Mouse (Mus musculus) heart, embryonic 14.5 days (tissue): Measurements from ENCODE around the gene 2310061I04Rik. TPM values are rescaled to one million over a fixed set of nuclear protein-coding genes. Genes with fewer than 3 reads are reported as not detected.
A peak's percentile ranks its signal among the peaks of the same experiment; 100 is the strongest.

ENCODE experiments used
- ATAC-seq: fragments of 200-750 bp; cut with Nextera tagmentation; 2 replicates; pipeline ENCODE4 v1.8.0; 2017; ENCODE audit warnings: low read depth, moderate TSS enrichment; ENCODE audit not compliant: insufficient number of reproducible peaks, insufficient read depth, low FRiP score
- H3K27ac ChIP-seq, 2 experiments: fragments of 200-500 bp in 1 of 2; fragments of 300-500 bp in 1 of 2; sonication (generic) in 1 of 2; replicated peaks in 1 of 2; 2 replicates each; pipeline ENCODE4 v1.5.1; 2012 to 2014; ENCODE audit warnings: low read depth in 2 of 2, low read length in 2 of 2, control low read depth in 1 of 2, mild to moderate bottlenecking in 1 of 2, mixed read lengths in 1 of 2; ENCODE audit not compliant: control insufficient read depth in 1 of 2, insufficient read depth in 1 of 2
- H3K27me3 ChIP-seq: fragments of 300-500 bp; sonication (generic); 2 replicates; pipeline ENCODE4 v1.6.1; 2014; ENCODE audit warnings: mild to moderate bottlenecking, low read length, control low read depth; ENCODE audit not compliant: control insufficient read depth, insufficient read depth
- H3K36me3 ChIP-seq: fragments of 300-500 bp; sonication (generic); 2 replicates; pipeline ENCODE4 v1.6.1; 2014; ENCODE audit warnings: mild to moderate bottlenecking, control low read depth, low read length, mixed read lengths; ENCODE audit not compliant: control insufficient read depth, insufficient read depth
- H3K4me1 ChIP-seq, 2 experiments: fragments of 200-500 bp in 1 of 2; fragments of 300-500 bp in 1 of 2; sonication (generic) in 1 of 2; 2 replicates each; pipeline ENCODE4 v1.6.1; 2012 to 2014; ENCODE audit warnings: low read length in 2 of 2, control low read depth in 1 of 2, mixed read lengths in 1 of 2; ENCODE audit not compliant: control insufficient read depth in 2 of 2, insufficient read depth in 2 of 2
- H3K4me2 ChIP-seq: fragments of 300-500 bp; sonication (generic); 2 replicates; pipeline ENCODE4 v1.6.1; 2014; ENCODE audit warnings: mild to moderate bottlenecking, low read length
- H3K4me3 ChIP-seq, 2 experiments: fragments of 200-500 bp in 1 of 2; fragments of 300-500 bp in 1 of 2; sonication (generic) in 1 of 2; 2 replicates each; pipeline ENCODE4 v1.5.1; 2012 to 2014; ENCODE audit warnings: low read length in 2 of 2, mild to moderate bottlenecking in 2 of 2, control low read depth in 1 of 2, low read depth in 1 of 2, moderate library complexity in 1 of 2; ENCODE audit not compliant: control insufficient read depth in 1 of 2, insufficient read depth in 1 of 2
- H3K9ac ChIP-seq: fragments of 300-500 bp; sonication (generic); 2 replicates; pipeline ENCODE4 v1.6.1; 2014; ENCODE audit warnings: mild to moderate bottlenecking, low read length
- H3K9me3 ChIP-seq: fragments of 300-500 bp; sonication (generic); 2 replicates; pipeline ENCODE4 v1.6.1; 2016; ENCODE audit warnings: low read length, control low read depth; ENCODE audit not compliant: control insufficient read depth
- WGBS: fragments of 180-500 bp; shearing (Covaris S2); extraction: QIAGEN DNeasy Blood & Tissue Kit; methylation state at CpG from one replicate; pipeline ENCODE4 v1.1.7; 2014; 5-methylcytosine and 5-hydroxymethylcytosine counted together
- polyA plus RNA-seq: library from polyadenylated mRNA; unstranded; fragments of >200 nt; fragmentation: Nextera tagmentation; extraction: Ambion mirVana; gene quantifications from 2 replicates; pipeline ENCODE4 v1.2.1, GENCODE M21; 2014

The 2310061I04Rik gene
- polyA plus RNA-seq, 1 experiment from 2014 or later, result 28.7 TPM

- no peak; the same call in 1 of the 2 replicates for ATAC-seq
- peak overlapping the region; percentile 61 to 96 for H3K27ac ChIP-seq
- peaks cover 48% of the 10 kb centered on the region for H3K36me3 ChIP-seq
Observed at GRCm38 (mm10) chr17:35915538-35916296, 18.5 kb upstream of the 2310061I04Rik start.

DNA sequence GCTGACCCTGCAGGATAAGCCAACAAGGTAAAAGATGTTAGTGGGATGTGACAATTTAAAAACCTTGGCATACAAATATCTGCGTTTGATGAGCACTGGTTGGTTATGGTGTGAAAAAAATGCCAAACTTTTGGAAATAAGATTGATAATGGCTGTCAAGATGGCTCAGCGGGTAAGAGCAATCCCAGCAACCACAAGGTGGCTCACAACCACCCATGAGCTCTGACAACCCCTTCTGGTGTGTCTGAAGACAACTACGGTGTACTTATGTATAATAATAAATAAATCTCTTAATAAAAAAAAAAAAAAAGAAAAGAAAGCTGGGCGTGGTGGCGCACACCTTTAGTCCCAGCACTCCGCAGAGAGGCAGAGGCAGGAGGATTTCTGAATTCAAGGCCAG, 17.7 kb upstream of the 2310061I04Rik start:
- H3K36me3 ChIP-seq, result peaks cover 48% of the 10 kb centered on the region
- H3K4me1 ChIP-seq, result peaks cover 8 to 19% of the 10 kb centered on the region in 2 experiments
- peak overlapping the region in 1 of 2 experiments; percentile 75; a peak in 1 of 4 replicates for H3K4me3 ChIP-seq
- H3K27ac ChIP-seq, result no peak overlapping the region
- H3K9ac ChIP-seq, result 0 out of 2 replicates have a peak overlapping the region, but pooled peaks have one; percentile 83
- WGBS, result 78% methylated on average over 6 of the region's 6 CpGs
- H3K4me2 ChIP-seq, result peak overlapping the region; percentile 83
- ATAC-seq, result no peak
- no peaks in the 10 kb centered on the region for H3K27me3 ChIP-seq
- no peaks in the 10 kb centered on the region for H3K9me3 ChIP-seq

More at GRCm38 (mm10) chr17:35915538-35916296, 18.5 kb upstream of the 2310061I04Rik start:
- 2% methylated on average over 28 of the region's 28 CpGs for WGBS
- peaks cover 6 to 24% of the 10 kb centered on the region in 2 experiments for H3K4me1 ChIP-seq
- peak overlapping the region; percentile 83 for H3K9ac ChIP-seq
- no peaks in the 10 kb centered on the region for H3K9me3 ChIP-seq
- peak overlapping the region; percentile 83 for H3K4me2 ChIP-seq
- H3K4me3 ChIP-seq, result peak overlapping the region; percentile 75
- H3K27me3 ChIP-seq, result no peaks in the 10 kb centered on the region

DNA sequence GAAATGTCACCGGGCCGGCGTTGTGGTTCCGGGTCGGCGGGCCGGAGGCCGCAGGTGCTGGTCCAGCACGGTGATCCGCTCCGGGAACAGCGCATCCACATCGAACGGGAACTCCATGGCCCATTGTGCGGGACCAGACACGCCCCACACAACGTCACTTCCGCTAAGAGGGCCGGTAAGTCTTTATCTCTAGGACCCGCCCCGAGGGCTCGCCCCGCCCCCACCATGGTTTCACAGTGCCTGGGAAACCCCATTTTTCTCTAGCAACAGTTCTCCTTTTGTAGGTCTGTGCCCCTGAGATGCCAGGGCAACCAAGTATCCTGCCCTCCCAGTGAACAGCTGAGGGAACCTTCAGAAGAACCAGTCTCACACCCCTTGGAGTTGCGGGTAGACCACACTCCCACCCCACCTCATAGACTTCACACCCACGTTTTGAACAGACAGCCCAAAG, 12.7 kb upstream of the 2310061I04Rik start, which contains the start of gene Atat1:
Atat1 (minus strand) TSS at position 157 of the 451 bp plus-strand sequence.
- Histone ChIP-seq H3K4me3 (peak within 1 kb of the TSS; percentile 75 to 97), H3K9me3 (no peaks in the 10 kb centered on the region), H3K27me3 (no peaks in the 10 kb centered on the region), H3K4me2 (peak within 1 kb of the TSS; percentile 81), H3K36me3 (peaks cover 75% of the 10 kb centered on the region), H3K27ac (peak within 1 kb of the TSS; percentile 69 to 78), H3K9ac (peak within 1 kb of the TSS; percentile 86), H3K4me1 (peaks cover 7 to 16% of the 10 kb centered on the region in 2 experiments)
- WGBS, result 4% methylated on average over 25 of the region's 25 CpGs
- ATAC-seq, result peak; percentile 83

DNA sequence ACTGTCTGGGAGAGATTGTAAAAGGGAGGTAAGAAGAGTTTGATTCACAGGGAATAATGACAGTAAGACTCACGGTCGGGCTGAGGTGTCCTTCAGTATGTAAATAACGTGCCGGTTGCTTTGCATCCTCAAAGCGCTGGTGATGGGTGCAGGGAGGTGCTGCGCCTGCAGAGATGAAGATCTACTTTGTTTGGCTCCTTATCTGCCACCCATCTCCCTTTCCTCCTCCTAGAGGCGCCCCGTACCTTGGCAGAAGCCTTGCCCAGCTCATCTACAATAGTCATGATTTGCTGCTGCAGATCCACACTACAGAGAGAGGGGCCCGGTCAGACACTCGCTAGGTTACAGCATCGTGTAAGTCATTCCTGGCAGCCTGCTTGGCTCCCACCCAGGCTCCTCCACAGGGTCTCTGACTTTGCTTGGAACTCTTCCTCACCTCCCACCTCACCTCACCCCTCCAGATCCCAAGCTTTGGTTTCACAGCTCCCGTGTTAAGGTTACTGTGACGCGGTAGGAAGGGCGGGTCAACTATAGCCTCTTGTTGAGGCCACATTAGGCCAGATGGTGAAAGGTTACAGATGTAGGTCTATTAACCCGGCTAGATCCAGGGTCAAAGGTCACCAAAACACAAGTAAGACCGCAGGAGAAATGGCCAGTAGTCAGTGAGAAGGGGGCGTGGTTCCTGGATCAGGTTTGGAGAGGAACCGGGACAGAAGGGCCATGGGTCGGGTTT, 12.1 kb upstream of the 2310061I04Rik start:
- peaks cover 77% of the 10 kb centered on the region for H3K36me3 ChIP-seq
- WGBS, result 18% methylated on average over 20 of the region's 20 CpGs
- peak overlapping the region; percentile 86 for H3K9ac ChIP-seq
- H3K4me2 ChIP-seq, result peak overlapping the region; percentile 81
- peak overlapping the region; percentile 69 to 76 for H3K27ac ChIP-seq
- no peaks in the 10 kb centered on the region for H3K27me3 ChIP-seq
- no peak for ATAC-seq
- H3K4me1 ChIP-seq, result peaks cover 7 to 17% of the 10 kb centered on the region in 2 experiments
- H3K9me3 ChIP-seq, result no peaks in the 10 kb centered on the region
- H3K4me3 ChIP-seq, result peak overlapping the region; percentile 75 to 97

- Histone ChIP-seq H3K4me1 (peaks cover 11 to 32% of the 10 kb centered on the region in 2 experiments), H3K9me3 (no peaks in the 10 kb centered on the region), H3K36me3 (peaks cover 69% of the 10 kb centered on the region), H3K4me2 (no peak overlapping the region), H3K4me3 (no peak overlapping the region), H3K27me3 (no peaks in the 10 kb centered on the region), H3K27ac (no peak overlapping the region), H3K9ac (no peak overlapping the region)
- ATAC-seq, result no peak
- whole genome bisulfite sequencing, result 85% methylated on average over 2 of the region's 2 CpGs
Observed at GRCm38 (mm10) chr17:35907609-35908008, 10.4 kb upstream of the 2310061I04Rik start.

- H3K27ac ChIP-seq, result no peak overlapping the region
- ATAC-seq, result no peak
- no peaks in the 10 kb centered on the region for H3K9me3 ChIP-seq
- peaks cover 11 to 32% of the 10 kb centered on the region in 2 experiments for H3K4me1 ChIP-seq
- no peak overlapping the region for H3K9ac ChIP-seq
- WGBS, result 97% methylated on average over 1 of the region's 1 CpGs
- no peak overlapping the region for H3K4me2 ChIP-seq
- H3K36me3 ChIP-seq, result peaks cover 66% of the 10 kb centered on the region
- H3K4me3 ChIP-seq, result no peak overlapping the region
- no peaks in the 10 kb centered on the region for H3K27me3 ChIP-seq
Observed at GRCm38 (mm10) chr17:35905587-35905986, 8.4 kb upstream of the 2310061I04Rik start.

DNA sequence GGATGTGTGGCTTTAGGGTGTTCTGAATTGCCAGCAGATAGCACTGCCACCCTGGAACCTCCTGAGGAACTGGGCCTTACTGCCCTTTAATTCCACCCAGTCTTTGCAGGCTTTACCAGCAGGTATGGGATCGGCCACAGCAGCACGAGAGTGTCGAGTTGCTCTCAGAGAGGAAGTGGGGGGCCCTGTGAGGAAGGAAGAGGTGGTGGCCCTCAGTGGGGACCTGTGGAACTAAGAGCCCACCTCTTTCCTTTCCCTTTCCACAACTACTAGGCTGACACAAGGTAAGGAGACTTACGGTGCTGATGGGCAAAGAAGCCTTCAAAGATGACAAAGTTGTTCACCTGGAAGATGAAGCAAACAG, 6.7 kb upstream of the 2310061I04Rik start:
- 85% methylated on average over 4 of the region's 4 CpGs for WGBS
- ATAC-seq, result no peak
- H3K4me2 ChIP-seq, result no peak overlapping the region

More for the DNA sequence above, 6.7 kb upstream of the 2310061I04Rik start:
- Histone ChIP-seq H3K9me3 (no peaks in the 10 kb centered on the region), H3K36me3 (peaks cover 80% of the 10 kb centered on the region), H3K27ac (peak overlapping the region; percentile 15 to 72), H3K9ac (peak overlapping the region; percentile 51; the same call in 1 of the 2 replicates), H3K4me1 (peaks cover 4 to 23% of the 10 kb centered on the region in 2 experiments; a peak in 3 of 4 replicates), H3K4me3 (no peak overlapping the region), H3K27me3 (no peaks in the 10 kb centered on the region)
